Mouse (Mus musculus) left cerebral cortex, adult 2 months (tissue): Measurements from ENCODE around the gene Tsg101. TPM values are rescaled to one million over a fixed set of nuclear protein-coding genes. Genes with fewer than 3 reads are reported as not detected.
"Not testable (repeated sequence)": the region's sequence is repeated elsewhere in the genome, so short reads cannot be mapped to it uniquely, and the experiment has no call there.

ENCODE experiments used
- DNase-seq, 2 experiments: peaks; one replicate each; pipeline ENCODE4 v3.0.0; 2021 to 2022; ENCODE audit warnings: low spot score in 2 of 2, mixed read lengths in 1 of 2; ENCODE audit errors: extremely low spot score in 1 of 2
- H3K27ac ChIP-seq: fragments of 200-600 bp; 2 replicates; pipeline ENCODE4 v1.8.1; 2022
- H3K4me3 ChIP-seq: fragments of 200-600 bp; 2 replicates; pipeline ENCODE4 v1.8.1; 2022
- CTCF ChIP-seq: fragments of 200-600 bp; IDR thresholded peaks from 2 replicates; pipeline ENCODE4 v1.8.1; 2022; ENCODE audit warnings: antibody characterized with exemption, mild to moderate bottlenecking, moderate library complexity
- intact Hi-C: fragments of 180-260 bp; cut with DNase I; formaldehyde crosslinking; loops from one replicate; pipeline ENCODE4 v1.15.1; 2025
- total RNA-seq, 2 experiments: library from RNA; stranded (reverse); gene quantifications; 2 replicates each; pipeline ENCODE4 v1.2.3; 2021

Tsg101 gene
- total RNA-seq, 2 experiments from 2014 or later, result 74.9 to 76.2 TPM

- intact Hi-C loops, result no loop called here
- no peak overlapping the region for H3K27ac ChIP-seq
- TF ChIP-seq CTCF, result no peak
- H3K4me3 ChIP-seq, result no peak overlapping the region
- no peak for DNase-seq
Observed at GRCm38 (mm10) chr7:46928291-46928690, 8.5 kb upstream of the Tsg101 start.

GRCm38 (mm10) chr7:46922075-46922474 lies 2.3 kb upstream of the Tsg101 start:
- DNase-seq, result no peak
- Histone ChIP-seq H3K27ac (no peak overlapping the region), H3K4me3 (no peak overlapping the region)
- intact Hi-C loops, result loop anchor here (5.0 kb wide), 1 partner anchor 35 kb away; the partner anchor contains the start of gene Uevld
- TF ChIP-seq CTCF, result no peak

GRCm38 (mm10) chr7:46918678-46919371 lies 944 bp downstream of the Tsg101 start:
- no peak for TF ChIP-seq CTCF
- intact Hi-C loops, result no loop called here
- Histone ChIP-seq H3K4me3 (peak overlapping the region; percentile 98), H3K27ac (peak overlapping the region; percentile 95; the same call in 1 of the 2 replicates)
- DNase-seq, result no peak

- intact Hi-C loops, result no loop called here
- H3K27ac ChIP-seq, result no peak overlapping the region
- H3K4me3 ChIP-seq, result no peak overlapping the region
- no peak for TF ChIP-seq CTCF
- DNase-seq, result no peak
Observed at GRCm38 (mm10) chr7:46916376-46916775, 3.4 kb downstream of the Tsg101 start.

GRCm38 (mm10) chr7:46911250-46911649 lies 8.5 kb downstream of the Tsg101 start:
- H3K4me3 ChIP-seq, result no peak overlapping the region
- no peak for DNase-seq
- H3K27ac ChIP-seq, result no peak overlapping the region
- no peak for TF ChIP-seq CTCF
- intact Hi-C loops, result no loop called here

GRCm38 (mm10) chr7:46899343-46899742 lies 20.4 kb downstream of the Tsg101 start:
- TF ChIP-seq CTCF, result no peak
- H3K4me3 ChIP-seq, result no peak overlapping the region
- DNase-seq, result no peak
- intact Hi-C loops, result no loop called here
- H3K27ac ChIP-seq, result no peak overlapping the region

- no peak overlapping the region for H3K4me3 ChIP-seq
- DNase-seq, result no peak
- no peak for TF ChIP-seq CTCF
- intact Hi-C loops, result no loop called here
- no peak overlapping the region for H3K27ac ChIP-seq
Observed at GRCm38 (mm10) chr7:46895511-46895910, 24.3 kb downstream of the Tsg101 start.

GRCm38 (mm10) chr7:46883304-46883703 lies 36.5 kb downstream of the Tsg101 start:
- Histone ChIP-seq H3K4me3 (no peak overlapping the region), H3K27ac (no peak overlapping the region)
- no peak for DNase-seq
- TF ChIP-seq CTCF, result no peak
- intact Hi-C loops, result no loop called here

GRCm38 (mm10) chr7:46881941-46882340 lies 37.8 kb downstream of the Tsg101 start:
- intact Hi-C loops, H3K27ac ChIP-seq, H3K4me3 ChIP-seq, DNase-seq: not testable (repeated sequence)

- TF ChIP-seq CTCF, result no peak
- intact Hi-C loops, result no loop called here
- DNase-seq, result no peak
- no peak overlapping the region for H3K27ac ChIP-seq
- no peak overlapping the region for H3K4me3 ChIP-seq
Observed at GRCm38 (mm10) chr7:46880992-46881391, 38.8 kb downstream of the Tsg101 start.

- Histone ChIP-seq H3K27ac (no peak overlapping the region), H3K4me3 (no peak overlapping the region)
- no peak for DNase-seq
- intact Hi-C loops, result no loop called here
- TF ChIP-seq CTCF, result no peak
Observed at GRCm38 (mm10) chr7:46879851-46880250, 39.9 kb downstream of the Tsg101 start.

- DNase-seq, result no peak
- TF ChIP-seq CTCF, result no peak
- Histone ChIP-seq H3K4me3 (no peak overlapping the region), H3K27ac (no peak overlapping the region)
- intact Hi-C loops, result no loop called here
Observed at GRCm38 (mm10) chr7:46877255-46877654, 42.5 kb downstream of the Tsg101 start.

GRCm38 (mm10) chr7:46876841-46877240 lies 42.9 kb downstream of the Tsg101 start:
- no peak overlapping the region for H3K27ac ChIP-seq
- intact Hi-C loops, result no loop called here
- peak in 1 of 2 experiments; percentile 19 for DNase-seq
- TF ChIP-seq CTCF, result no peak
- H3K4me3 ChIP-seq, result no peak overlapping the region
